8 mouse cellular contexts compared by ENCODE assay signal in genomic region chr15:96640291-96640985, GRCm38 (mm10). TPM values are rescaled to one million over a fixed set of nuclear protein-coding genes. Genes with fewer than 3 reads are reported as not detected.
DNase-seq lines count a peak whose midpoint lies in the region; ATAC-seq lines count a peak whose summit lies in the region.

No protein-coding gene starts in this region.

- no peaks in the 10 kb centered on the region for H3K9me3 ChIP-seq in kidney, embryonic 15.5 days (replicated peaks)
- H3K9me3 ChIP-seq in forebrain, embryonic 13.5 days (replicated peaks) = peaks cover 9% of the 10 kb centered on the region
- no peaks in the 10 kb centered on the region for H3K9me3 ChIP-seq in limb, embryonic 11.5 days (ENCODE audit: control insufficient read depth, low read length)
- no peaks in the 10 kb centered on the region for H3K9me3 ChIP-seq in midbrain, embryonic 16.5 days (replicated peaks; ENCODE audit: control insufficient read depth, low read length, poor library complexity, severe bottlenecking)

- no peak for ATAC-seq in kidney, embryonic 15.5 days (replicated peaks; ENCODE audit: low FRiP score)
- ATAC-seq in forebrain, embryonic 13.5 days = peak; percentile 7; the same call in 1 of the 2 replicates
- no peak for ATAC-seq in limb, embryonic 11.5 days (ENCODE audit: insufficient number of reproducible peaks, low FRiP score, low TSS enrichment, low read depth)
- no peak for ATAC-seq in midbrain, embryonic 16.5 days

- H3K9ac ChIP-seq in kidney, embryonic 15.5 days = peak overlapping the region; percentile 68
- peak overlapping the region; percentile 99 for H3K9ac ChIP-seq in forebrain, embryonic 13.5 days
- H3K9ac ChIP-seq in limb, embryonic 11.5 days (ENCODE audit: low read length) = peak overlapping the region; percentile 99
- H3K9ac ChIP-seq in midbrain, embryonic 16.5 days (ENCODE audit: low read depth, low read length) = peak overlapping the region; percentile 100

- peak overlapping the region; percentile 94 for H3K27ac ChIP-seq in kidney, embryonic 15.5 days
- H3K27ac ChIP-seq in forebrain, embryonic 13.5 days = peak overlapping the region; percentile 100
- H3K27ac ChIP-seq in limb, embryonic 11.5 days (replicated peaks; ENCODE audit: low read depth, low read length) = peak overlapping the region; percentile 98
- peak overlapping the region; percentile 100 for H3K27ac ChIP-seq in midbrain, embryonic 16.5 days (ENCODE audit: low read length)

- 8% methylated on average over 16 of the region's 16 CpGs for WGBS in kidney, embryonic 15.5 days
- WGBS in forebrain, embryonic 13.5 days = 3% methylated on average over 16 of the region's 16 CpGs
- 4% methylated on average over 16 of the region's 16 CpGs for WGBS in limb, embryonic 11.5 days
- WGBS in midbrain, embryonic 16.5 days = 3% methylated on average over 16 of the region's 16 CpGs

- peak overlapping the region; percentile 80 for H3K4me2 ChIP-seq in kidney, embryonic 15.5 days
- peak overlapping the region; percentile 65 for H3K4me2 ChIP-seq in forebrain, embryonic 13.5 days
- peak overlapping the region; percentile 75 for H3K4me2 ChIP-seq in limb, embryonic 11.5 days (ENCODE audit: low read depth, severe bottlenecking)
- peak overlapping the region; percentile 88 for H3K4me2 ChIP-seq in midbrain, embryonic 16.5 days (ENCODE audit: low read length)

- no peak for DNase-seq in kidney, adult 18-20 months
- peak; percentile 86 for DNase-seq in brain, adult 2 months (ENCODE audit: low read depth, low spot score)
- peak; percentile 77 for DNase-seq in limb, embryonic 11.5 days (ENCODE audit: low spot score)
- DNase-seq in thymus, adult 18-20 months = peak; percentile 29 to 54
- no peak for DNase-seq in adrenal gland, postnatal 25 days

- peaks cover 36% of the 10 kb centered on the region for H3K4me1 ChIP-seq in kidney, embryonic 15.5 days
- peaks cover 37% of the 10 kb centered on the region for H3K4me1 ChIP-seq in forebrain, embryonic 13.5 days
- H3K4me1 ChIP-seq in limb, embryonic 11.5 days (ENCODE audit: control insufficient read depth, insufficient read depth, low read length) = peaks cover 19% of the 10 kb centered on the region; the same call in 1 of the 2 replicates
- peaks cover 31% of the 10 kb centered on the region for H3K4me1 ChIP-seq in midbrain, embryonic 16.5 days (ENCODE audit: control insufficient read depth, insufficient read depth, low read length)

- H3K36me3 ChIP-seq in kidney, embryonic 15.5 days = peaks cover 10% of the 10 kb centered on the region
- peaks cover 27% of the 10 kb centered on the region for H3K36me3 ChIP-seq in forebrain, embryonic 13.5 days (ENCODE audit: poor library complexity, severe bottlenecking)
- H3K36me3 ChIP-seq in limb, embryonic 11.5 days (ENCODE audit: control insufficient read depth, insufficient read depth, low read length) = peaks cover 12% of the 10 kb centered on the region
- H3K36me3 ChIP-seq in midbrain, embryonic 16.5 days (ENCODE audit: control insufficient read depth, insufficient read depth, low read length) = no peaks in the 10 kb centered on the region

- no peaks in the 10 kb centered on the region for H3K27me3 ChIP-seq in kidney, embryonic 15.5 days
- H3K27me3 ChIP-seq in forebrain, embryonic 13.5 days = no peaks in the 10 kb centered on the region
- H3K27me3 ChIP-seq in limb, embryonic 11.5 days (ENCODE audit: control insufficient read depth, insufficient read depth, low read length) = no peaks in the 10 kb centered on the region
- no peaks in the 10 kb centered on the region for H3K27me3 ChIP-seq in midbrain, embryonic 16.5 days (ENCODE audit: control insufficient read depth, insufficient read depth, low read depth, low read length)

- H3K4me3 ChIP-seq in kidney, embryonic 15.5 days (replicated peaks) = peak overlapping the region; percentile 60
- H3K4me3 ChIP-seq in forebrain, embryonic 13.5 days = peak overlapping the region; percentile 87
- peak overlapping the region; percentile 88 for H3K4me3 ChIP-seq in limb, embryonic 11.5 days (ENCODE audit: low read depth, low read length)
- H3K4me3 ChIP-seq in midbrain, embryonic 16.5 days (ENCODE audit: low read depth, low read length) = peak overlapping the region; percentile 90

RNA-seq across cellular contexts. Expression of gene Slc38a1, which starts 2.3 kb away (rescaled TPM):
- 69.9 and 74.8 TPM in 2 replicates for polyA plus RNA-seq in kidney, embryonic 15.5 days (2015; fragmentation: Nextera tagmentation; extraction: Ambion mirVana)
- 138 and 142 TPM in 2 replicates for polyA plus RNA-seq in forebrain, embryonic 13.5 days (2015; fragmentation: Nextera tagmentation; extraction: Ambion mirVana)
- 132 and 143 TPM in 2 replicates for polyA plus RNA-seq in limb, embryonic 11.5 days (2014; fragmentation: Nextera tagmentation; extraction: Ambion mirVana)
- polyA plus RNA-seq in midbrain, embryonic 16.5 days (2015; fragmentation: Nextera tagmentation; extraction: Ambion mirVana) = 120 and 142 TPM in 2 replicates
- 28.1 and 29.7 TPM in 2 replicates for total RNA-seq in adrenal gland, postnatal 25 days (2021)

RNA-seq across cellular contexts. Expression of gene Slc38a2, which starts 59.1 kb away (rescaled TPM):
- polyA plus RNA-seq in kidney, embryonic 15.5 days (2015; fragmentation: Nextera tagmentation; extraction: Ambion mirVana) = 134 and 138 TPM in 2 replicates
- 148 and 156 TPM in 2 replicates for polyA plus RNA-seq in forebrain, embryonic 13.5 days (2015; fragmentation: Nextera tagmentation; extraction: Ambion mirVana)
- 245 and 250 TPM in 2 replicates for polyA plus RNA-seq in limb, embryonic 11.5 days (2014; fragmentation: Nextera tagmentation; extraction: Ambion mirVana)
- polyA plus RNA-seq in midbrain, embryonic 16.5 days (2015; fragmentation: Nextera tagmentation; extraction: Ambion mirVana) = 111 and 127 TPM in 2 replicates
- total RNA-seq in adrenal gland, postnatal 25 days (2021) = 150 and 180 TPM in 2 replicates

Comparison
In these comparisons a context has a peak if more than half of its experiments do, and no peak if none do; other contexts are left out.
1. DNase-seq: peak in brain, adult 2 months (single experiment), limb, embryonic 11.5 days (single experiment) and thymus, adult 18-20 months (2 of 2); none in kidney, adult 18-20 months (single experiment) and adrenal gland, postnatal 25 days (single experiment).
2. Peak in every context shown above with its lines, with median percentiles within 50 percentile points of each other: H3K27ac ChIP-seq, H3K4me2 ChIP-seq, H3K4me3 ChIP-seq and H3K9ac ChIP-seq.